Mouse (Mus musculus): ENCODE results near the gene Ildr2. TPM values are rescaled to one million over a fixed set of nuclear protein-coding genes. Genes with fewer than 3 reads are reported as not detected.

Ildr2 gene
- 4.0 and 4.5 TPM in 2 replicates for polyA plus RNA-seq (2015; fragmentation: Nextera tagmentation; extraction: Ambion mirVana)

- peak within 1 kb of the TSS; percentile 79 for H3K27ac ChIP-seq (ENCODE audit: low read length)
- peak within 1 kb of the TSS; percentile 95 for H3K4me2 ChIP-seq (ENCODE audit: low read length)
- H3K9me3 ChIP-seq (replicated peaks; ENCODE audit: control insufficient read depth, low read length, poor library complexity, severe bottlenecking) = no peaks in the 10 kb centered on the region
- H3K9ac ChIP-seq (ENCODE audit: low read depth, low read length) = peak within 1 kb of the TSS; percentile 71
- no peaks in the 10 kb centered on the region for H3K27me3 ChIP-seq (ENCODE audit: control insufficient read depth, insufficient read depth, low read depth, low read length)
- H3K36me3 ChIP-seq (ENCODE audit: control insufficient read depth, insufficient read depth, low read length) = no peaks in the 10 kb centered on the region
- WGBS = under 1% methylated on average over 60 of the region's 72 CpGs
- H3K4me1 ChIP-seq (ENCODE audit: control insufficient read depth, insufficient read depth, low read length) = peaks cover 26% of the 10 kb centered on the region
- ATAC-seq = peak; percentile 78
- peak within 1 kb of the TSS; percentile 71 for H3K4me3 ChIP-seq (ENCODE audit: low read depth, low read length)
Observed at GRCm38 (mm10) chr1:166253898-166254894, at the start of gene Ildr2. Gene Ildr2 (plus strand): TSS chr1:166254139.

- Histone ChIP-seq H3K27ac (ENCODE audit: low read length) (no peak overlapping the region), H3K4me1 (ENCODE audit: control insufficient read depth, insufficient read depth, low read length) (no peaks in the 10 kb centered on the region), H3K9me3 (replicated peaks; ENCODE audit: control insufficient read depth, low read length, poor library complexity, severe bottlenecking) (no peaks in the 10 kb centered on the region), H3K27me3 (ENCODE audit: control insufficient read depth, insufficient read depth, low read depth, low read length) (no peaks in the 10 kb centered on the region), H3K4me3 (ENCODE audit: low read depth, low read length) (no peak overlapping the region), H3K4me2 (ENCODE audit: low read length) (no peak overlapping the region), H3K36me3 (ENCODE audit: control insufficient read depth, insufficient read depth, low read length) (no peaks in the 10 kb centered on the region), H3K9ac (ENCODE audit: low read depth, low read length) (no peak overlapping the region)
- 20% methylated on average over 5 of the region's 5 CpGs for WGBS
- ATAC-seq = no peak
Observed at GRCm38 (mm10) chr1:166204171-166204570, 49.8 kb upstream of the Ildr2 start.

GRCm38 (mm10) chr1:166205159-166205558, 48.8 kb upstream of the Ildr2 start:
- no peak overlapping the region for H3K4me3 ChIP-seq (ENCODE audit: low read depth, low read length)
- ATAC-seq = no peak
- WGBS = 86% methylated on average over 3 of the region's 3 CpGs

GRCm38 (mm10) chr1:166209371-166209770, 44.6 kb upstream of the Ildr2 start:
- Histone ChIP-seq H3K27ac (ENCODE audit: low read length) (no peak overlapping the region), H3K9ac (ENCODE audit: low read depth, low read length) (no peak overlapping the region), H3K4me2 (ENCODE audit: low read length) (no peak overlapping the region), H3K4me3 (ENCODE audit: low read depth, low read length) (no peak overlapping the region), H3K9me3 (replicated peaks; ENCODE audit: control insufficient read depth, low read length, poor library complexity, severe bottlenecking) (no peaks in the 10 kb centered on the region), H3K27me3 (ENCODE audit: control insufficient read depth, insufficient read depth, low read depth, low read length) (no peaks in the 10 kb centered on the region), H3K36me3 (ENCODE audit: control insufficient read depth, insufficient read depth, low read length) (no peaks in the 10 kb centered on the region), H3K4me1 (ENCODE audit: control insufficient read depth, insufficient read depth, low read length) (no peaks in the 10 kb centered on the region)
- 89% methylated on average over 6 of the region's 6 CpGs for WGBS
- no peak for ATAC-seq

More at GRCm38 (mm10) chr1:166205159-166205558, 48.8 kb upstream of the Ildr2 start:
- Histone ChIP-seq H3K9ac (ENCODE audit: low read depth, low read length) (no peak overlapping the region), H3K27ac (ENCODE audit: low read length) (no peak overlapping the region), H3K4me2 (ENCODE audit: low read length) (no peak overlapping the region), H3K36me3 (ENCODE audit: control insufficient read depth, insufficient read depth, low read length) (no peaks in the 10 kb centered on the region), H3K9me3 (replicated peaks; ENCODE audit: control insufficient read depth, low read length, poor library complexity, severe bottlenecking) (no peaks in the 10 kb centered on the region), H3K27me3 (ENCODE audit: control insufficient read depth, insufficient read depth, low read depth, low read length) (no peaks in the 10 kb centered on the region), H3K4me1 (ENCODE audit: control insufficient read depth, insufficient read depth, low read length) (no peaks in the 10 kb centered on the region)

- H3K4me3 ChIP-seq (ENCODE audit: low read depth, low read length) = no peak overlapping the region
- no peak overlapping the region for H3K4me2 ChIP-seq (ENCODE audit: low read length)
- no peak overlapping the region for H3K9ac ChIP-seq (ENCODE audit: low read depth, low read length)
- no peaks in the 10 kb centered on the region for H3K27me3 ChIP-seq (ENCODE audit: control insufficient read depth, insufficient read depth, low read depth, low read length)
- 81% methylated on average over 4 of the region's 4 CpGs for WGBS
- no peaks in the 10 kb centered on the region for H3K9me3 ChIP-seq (replicated peaks; ENCODE audit: control insufficient read depth, low read length, poor library complexity, severe bottlenecking)
- no peaks in the 10 kb centered on the region for H3K4me1 ChIP-seq (ENCODE audit: control insufficient read depth, insufficient read depth, low read length)
- no peak overlapping the region for H3K27ac ChIP-seq (ENCODE audit: low read length)
- ATAC-seq = no peak
- no peaks in the 10 kb centered on the region for H3K36me3 ChIP-seq (ENCODE audit: control insufficient read depth, insufficient read depth, low read length)
Observed at GRCm38 (mm10) chr1:166214181-166214580, 39.8 kb upstream of the Ildr2 start.

GRCm38 (mm10) chr1:166238315-166238969, 15.5 kb upstream of the Ildr2 start, which contains the start of gene Mael:
Gene Mael (minus strand): TSS chr1:166238747.
- Histone ChIP-seq H3K9ac (ENCODE audit: low read depth, low read length) (no peak within 1 kb of the TSS), H3K9me3 (replicated peaks; ENCODE audit: control insufficient read depth, low read length, poor library complexity, severe bottlenecking) (peaks cover 5% of the 10 kb centered on the region; the same call in 1 of the 2 replicates), H3K27ac (ENCODE audit: low read length) (no peak within 1 kb of the TSS), H3K4me1 (ENCODE audit: control insufficient read depth, insufficient read depth, low read length) (no peaks in the 10 kb centered on the region), H3K4me3 (ENCODE audit: low read depth, low read length) (no peak within 1 kb of the TSS), H3K27me3 (ENCODE audit: control insufficient read depth, insufficient read depth, low read depth, low read length) (no peaks in the 10 kb centered on the region), H3K36me3 (ENCODE audit: control insufficient read depth, insufficient read depth, low read length) (no peaks in the 10 kb centered on the region), H3K4me2 (ENCODE audit: low read length) (no peak within 1 kb of the TSS)
- WGBS = 87% methylated on average over 47 of the region's 53 CpGs
- ATAC-seq = no peak

GRCm38 (mm10) chr1:166244285-166244684, 9.7 kb upstream of the Ildr2 start:
- Histone ChIP-seq H3K9ac (ENCODE audit: low read depth, low read length) (no peak overlapping the region), H3K9me3 (replicated peaks; ENCODE audit: control insufficient read depth, low read length, poor library complexity, severe bottlenecking) (no peaks in the 10 kb centered on the region), H3K4me1 (ENCODE audit: control insufficient read depth, insufficient read depth, low read length) (no peaks in the 10 kb centered on the region), H3K4me2 (ENCODE audit: low read length) (no peak overlapping the region), H3K4me3 (ENCODE audit: low read depth, low read length) (no peak overlapping the region), H3K36me3 (ENCODE audit: control insufficient read depth, insufficient read depth, low read length) (no peaks in the 10 kb centered on the region), H3K27ac (ENCODE audit: low read length) (no peak overlapping the region), H3K27me3 (ENCODE audit: control insufficient read depth, insufficient read depth, low read depth, low read length) (no peaks in the 10 kb centered on the region)
- 52% methylated on average over 6 of the region's 6 CpGs for WGBS
- ATAC-seq = 0 out of 2 replicates have a peak, but pooled peaks have one; percentile 58

GRCm38 (mm10) chr1:166255091-166255490, 1.2 kb downstream of the Ildr2 start:
- H3K9me3 ChIP-seq (replicated peaks; ENCODE audit: control insufficient read depth, low read length, poor library complexity, severe bottlenecking) = no peaks in the 10 kb centered on the region
- H3K27ac ChIP-seq (ENCODE audit: low read length) = peak overlapping the region; percentile 79; the same call in 1 of the 2 replicates
- peaks cover 27% of the 10 kb centered on the region for H3K4me1 ChIP-seq (ENCODE audit: control insufficient read depth, insufficient read depth, low read length)
- H3K36me3 ChIP-seq (ENCODE audit: control insufficient read depth, insufficient read depth, low read length) = no peaks in the 10 kb centered on the region
- H3K4me3 ChIP-seq (ENCODE audit: low read depth, low read length) = peak overlapping the region; percentile 71
- peak overlapping the region; percentile 71 for H3K9ac ChIP-seq (ENCODE audit: low read depth, low read length)
- H3K4me2 ChIP-seq (ENCODE audit: low read length) = peak overlapping the region; percentile 95
- H3K27me3 ChIP-seq (ENCODE audit: control insufficient read depth, insufficient read depth, low read depth, low read length) = no peaks in the 10 kb centered on the region
- WGBS = 7% methylated on average over 8 of the region's 8 CpGs
- ATAC-seq = no peak
